Mouse (Mus musculus): ENCODE data around the gene Nutm1.

DNA sequence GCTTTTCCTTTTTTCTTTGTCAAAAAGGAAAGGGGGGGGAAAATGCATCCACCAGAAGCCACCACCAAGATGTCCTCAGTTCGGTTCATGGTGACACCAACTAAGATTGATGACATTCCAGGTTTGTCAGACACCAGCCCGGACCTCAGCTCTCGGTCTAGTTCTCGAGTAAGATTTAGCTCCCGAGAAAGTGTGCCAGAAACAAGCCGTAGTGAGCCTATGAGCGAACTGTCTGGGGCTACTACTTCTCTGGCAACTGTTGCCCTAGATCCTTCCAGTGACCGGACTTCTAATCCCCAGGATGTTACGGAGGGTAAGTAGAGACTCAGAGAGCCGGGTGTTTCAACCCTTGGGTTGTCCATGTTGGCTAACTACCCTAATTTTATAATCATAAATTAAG lies 7.7 kb upstream of the Nutm1 start:
- no peak for TF ChIP-seq CTCF (IDR thresholded peaks at IDR 0.05; ENCODE audit: insufficient read depth, low read depth, low read length)
- no peak for TF ChIP-seq POLR2A (IDR thresholded peaks at IDR 0.05; ENCODE audit: insufficient read depth, low read depth, low read length)

All from olfactory bulb, adult 2 months (tissue).